Mouse (Mus musculus): Measurements from ENCODE around the gene Mxd4. TPM values are rescaled to one million over a fixed set of nuclear protein-coding genes. Genes with fewer than 3 reads are reported as not detected.

The Mxd4 gene
- polyA plus RNA-seq, 1 experiment from 2014 or later: 5.5 TPM

GRCm38 (mm10) chr5:34167857-34168256 is 19.7 kb downstream of the Mxd4 start:
- Histone ChIP-seq H3K9me3 (replicated peaks) (no peaks in the 10 kb centered on the region), H3K27ac (no peak overlapping the region), H3K27me3 (replicated peaks) (no peaks in the 10 kb centered on the region), H3K4me3 (peak overlapping the region; percentile 40), H3K36me3 (peaks cover 17% of the 10 kb centered on the region), H3K9ac (peak overlapping the region; percentile 53), H3K4me1 (peaks cover 39% of the 10 kb centered on the region), H3K4me2 (peak overlapping the region; percentile 77)
- no peak for ATAC-seq
- 75% methylated on average over 4 of the region's 4 CpGs for WGBS (ENCODE audit: insufficient replicate concordance)

GRCm38 (mm10) chr5:34165793-34166192 is 21.7 kb downstream of the Mxd4 start:
- H3K4me3 ChIP-seq: peak overlapping the region; percentile 43
- H3K4me1 ChIP-seq: peaks cover 41% of the 10 kb centered on the region
- peak overlapping the region; percentile 56 for H3K4me2 ChIP-seq
- 19% methylated on average over 4 of the region's 4 CpGs for WGBS (ENCODE audit: insufficient replicate concordance)
- H3K9ac ChIP-seq: peak overlapping the region; percentile 52
- ATAC-seq: no peak
- H3K27me3 ChIP-seq (replicated peaks): no peaks in the 10 kb centered on the region
- H3K27ac ChIP-seq: no peak overlapping the region
- no peaks in the 10 kb centered on the region for H3K9me3 ChIP-seq (replicated peaks)
- H3K36me3 ChIP-seq: peaks cover 31% of the 10 kb centered on the region

GRCm38 (mm10) chr5:34148476-34148875 is 39.0 kb downstream of the Mxd4 start:
- H3K27ac ChIP-seq: no peak overlapping the region
- H3K4me2 ChIP-seq: no peak overlapping the region
- no peak for ATAC-seq
- no peaks in the 10 kb centered on the region for H3K9me3 ChIP-seq (replicated peaks)
- no peaks in the 10 kb centered on the region for H3K27me3 ChIP-seq (replicated peaks)
- H3K36me3 ChIP-seq: peaks cover 9% of the 10 kb centered on the region
- no peaks in the 10 kb centered on the region for H3K4me1 ChIP-seq
- no peak overlapping the region for H3K4me3 ChIP-seq
- H3K9ac ChIP-seq: no peak overlapping the region

GRCm38 (mm10) chr5:34147554-34147953 is 40.0 kb downstream of the Mxd4 start:
- 80% methylated on average over 3 of the region's 3 CpGs for WGBS (ENCODE audit: insufficient replicate concordance)
- Histone ChIP-seq H3K9me3 (replicated peaks) (no peaks in the 10 kb centered on the region), H3K4me1 (no peaks in the 10 kb centered on the region), H3K4me3 (no peak overlapping the region), H3K27me3 (replicated peaks) (no peaks in the 10 kb centered on the region), H3K27ac (no peak overlapping the region), H3K36me3 (peaks cover 5% of the 10 kb centered on the region; the same call in 1 of the 2 replicates), H3K4me2 (no peak overlapping the region), H3K9ac (no peak overlapping the region)
- no peak for ATAC-seq

GRCm38 (mm10) chr5:34139751-34140150 is 47.8 kb downstream of the Mxd4 start:
- 6% methylated on average over 1 of the region's 1 CpGs for WGBS (ENCODE audit: insufficient replicate concordance)
- Histone ChIP-seq H3K27ac (no peak overlapping the region), H3K9me3 (replicated peaks) (no peaks in the 10 kb centered on the region), H3K4me2 (no peak overlapping the region), H3K4me3 (no peak overlapping the region), H3K27me3 (replicated peaks) (no peaks in the 10 kb centered on the region), H3K4me1 (no peaks in the 10 kb centered on the region), H3K9ac (no peak overlapping the region), H3K36me3 (no peaks in the 10 kb centered on the region)
- ATAC-seq: no peak

GRCm38 (mm10) chr5:34132731-34133130 is 54.8 kb downstream of the Mxd4 start:
- Histone ChIP-seq H3K27me3 (replicated peaks) (no peaks in the 10 kb centered on the region), H3K36me3 (no peaks in the 10 kb centered on the region), H3K27ac (no peak overlapping the region), H3K9ac (no peak overlapping the region), H3K4me2 (no peak overlapping the region), H3K9me3 (replicated peaks) (no peaks in the 10 kb centered on the region), H3K4me3 (no peak overlapping the region), H3K4me1 (no peaks in the 10 kb centered on the region)
- ATAC-seq: no peak
- 64% methylated on average over 2 of the region's 2 CpGs for WGBS (ENCODE audit: insufficient replicate concordance)

GRCm38 (mm10) chr5:34124131-34124530 is 63.4 kb downstream of the Mxd4 start:
- no peak for ATAC-seq
- H3K27ac ChIP-seq: no peak overlapping the region
- H3K4me1 ChIP-seq: no peaks in the 10 kb centered on the region
- no peaks in the 10 kb centered on the region for H3K36me3 ChIP-seq
- H3K9me3 ChIP-seq (replicated peaks): no peaks in the 10 kb centered on the region
- WGBS (ENCODE audit: insufficient replicate concordance): 16% methylated on average over 1 of the region's 1 CpGs
- H3K9ac ChIP-seq: no peak overlapping the region
- H3K4me2 ChIP-seq: no peak overlapping the region
- H3K4me3 ChIP-seq: no peak overlapping the region
- H3K27me3 ChIP-seq (replicated peaks): no peaks in the 10 kb centered on the region

Other genes starting within 250 kb of the Mxd4 start
- gene Gm1673, start 204.3 kb downstream of the Mxd4 start, polyA plus RNA-seq (2016; fragmentation: Nextera tagmentation; extraction: Ambion mirVana): 11.6 and 13.0 TPM in 2 replicates
- gene Nat8l, start 191.7 kb downstream of the Mxd4 start, polyA plus RNA-seq (2016; fragmentation: Nextera tagmentation; extraction: Ambion mirVana): 0.04 and 0.08 TPM in 2 replicates
- 0.48 and 0.56 TPM in 2 replicates for gene Poln, start 18.3 kb downstream of the Mxd4 start, polyA plus RNA-seq (2016; fragmentation: Nextera tagmentation; extraction: Ambion mirVana)
- 38.0 and 39.8 TPM in 2 replicates for gene Haus3, start 18.2 kb downstream of the Mxd4 start, polyA plus RNA-seq (2016; fragmentation: Nextera tagmentation; extraction: Ambion mirVana)
- 0.16 TPM in 1 of 2 replicates, not detected in the other for gene Zfyve28, start 100.7 kb upstream of the Mxd4 start, polyA plus RNA-seq (2016; fragmentation: Nextera tagmentation; extraction: Ambion mirVana)
- not detected in 2 replicates for gene Cfap99, start 100.9 kb upstream of the Mxd4 start, polyA plus RNA-seq (2016; fragmentation: Nextera tagmentation; extraction: Ambion mirVana)
- 111 TPM in 2 replicates for gene Rnf4, start 148.6 kb upstream of the Mxd4 start, polyA plus RNA-seq (2016; fragmentation: Nextera tagmentation; extraction: Ambion mirVana)
- gene Fam193a, start 182.2 kb upstream of the Mxd4 start, polyA plus RNA-seq (2016; fragmentation: Nextera tagmentation; extraction: Ambion mirVana): 4.9 and 5.1 TPM in 2 replicates

Measured in liver, embryonic 12.5 days (tissue).